Mouse (Mus musculus): ENCODE measurements around the gene Sarm1. TPM values are rescaled to one million over a fixed set of nuclear protein-coding genes. Genes with fewer than 3 reads are reported as not detected.

Gene Sarm1
- total and polyA plus RNA-seq, 3 experiments: 0.50 to 1.1 (median 0.55) TPM

DNA sequence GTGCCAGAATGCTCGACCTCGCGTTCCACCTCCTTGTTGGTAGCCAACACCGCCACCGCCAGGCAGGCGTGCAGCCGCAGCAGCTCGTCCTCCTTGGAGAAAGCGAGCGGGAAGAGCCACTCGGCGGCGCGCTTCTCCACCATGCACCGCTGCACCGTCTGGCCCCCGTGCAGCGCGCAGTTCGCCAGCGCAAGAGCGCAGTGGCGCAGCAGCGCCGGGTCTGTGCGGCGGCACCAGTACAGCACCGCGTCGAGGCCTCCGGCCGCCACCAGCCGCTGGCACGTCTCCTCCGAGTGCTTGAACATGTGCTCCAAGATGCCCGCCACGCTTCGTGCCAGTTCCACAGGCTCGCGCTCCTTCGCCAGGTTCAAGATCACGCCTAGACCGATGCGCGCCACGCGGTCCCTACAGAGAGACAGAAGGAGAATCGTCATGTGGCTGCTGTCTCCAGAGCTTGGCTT lies 6.7 kb downstream of the Sarm1 start:
- no peak for TF ChIP-seq MYC (IDR thresholded peaks at IDR 0.05; ENCODE audit: low read depth, low read length)
- no peak for TF ChIP-seq EP300 (IDR thresholded peaks at IDR 0.05; ENCODE audit: low read length)
- no peak for TF ChIP-seq ZKSCAN1 (IDR thresholded peaks at IDR 0.05; ENCODE audit: borderline replicate concordance, low read depth, low read length)
- TF ChIP-seq ELF1 (IDR thresholded peaks at IDR 0.05; ENCODE audit: low read depth, low read length): no peak
- no peak overlapping the region for H3K9ac ChIP-seq (ENCODE audit: insufficient read depth, low read depth)
- H3K79me2 ChIP-seq (replicated peaks; ENCODE audit: control insufficient read depth, extremely low read depth, insufficient read depth, poor library complexity, severe bottlenecking): no peaks in the 10 kb centered on the region
- no peaks in the 10 kb centered on the region for H3K9me3 ChIP-seq (replicated peaks; ENCODE audit: low read length)
- no peak overlapping the region for H3K4me2 ChIP-seq (ENCODE audit: insufficient read depth, low read depth, poor library complexity, severe bottlenecking)
- H3K36me3 ChIP-seq (replicated peaks in 1 of 2; ENCODE audit: control insufficient read depth in 1 of 2, insufficient read depth in 1 of 2, low read length in 1 of 2): no peaks in the 10 kb centered on the region
- H3K27me3 ChIP-seq (replicated peaks): peaks cover 18% of the 10 kb centered on the region
- H3K27ac ChIP-seq (ENCODE audit: insufficient read depth, low read depth): no peak overlapping the region
- H3K4me3 ChIP-seq (replicated peaks in 1 of 3; ENCODE audit: low read depth in 2 of 3, low read length in 2 of 3, poor library complexity in 1 of 3): no peak overlapping the region
- in situ Hi-C loops (cut with MboI; ENCODE audit: low pct_ligation_motif_present, low pct_unique_long_range_greater_than_20kb, low sequenced_read_pairs): no loop called here
- no peak for DNase-seq (ENCODE audit: extremely low read depth)
- H3K4me1 ChIP-seq (ENCODE audit: control insufficient read depth in 1 of 2, insufficient read depth in 2 of 2): peaks cover 0 to 4% of the 10 kb centered on the region in 2 experiments; a peak in 1 of 4 replicates
- dilution Hi-C loops (cut with MboI; ENCODE audit: extremely low pct_ligation_motif_present, extremely low pct_unique_long_range_greater_than_20kb, low sequenced_read_pairs): no loop called here

DNA sequence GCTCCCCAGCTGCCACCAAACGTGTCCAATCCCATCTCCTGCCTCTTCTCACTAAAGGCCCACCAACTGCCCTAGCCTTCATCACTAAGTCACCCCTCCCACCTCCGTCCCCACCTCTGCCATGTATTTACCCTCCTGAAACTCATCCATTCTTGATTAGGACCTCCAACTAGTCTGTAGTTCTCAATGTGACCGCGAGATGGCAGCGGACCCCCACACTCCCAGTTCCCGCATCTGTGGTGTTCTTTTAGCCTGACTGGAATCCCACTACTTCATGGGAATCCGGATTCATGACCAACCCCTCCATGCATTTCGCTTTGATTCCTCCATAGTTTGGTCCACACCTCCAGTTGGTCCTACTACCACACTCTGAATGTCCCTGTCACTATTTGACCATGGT lies 9.4 kb downstream of the Sarm1 start:
- in situ Hi-C loops (cut with MboI; ENCODE audit: low pct_ligation_motif_present, low pct_unique_long_range_greater_than_20kb, low sequenced_read_pairs) (no loop called here), dilution Hi-C loops (cut with MboI; ENCODE audit: extremely low pct_ligation_motif_present, extremely low pct_unique_long_range_greater_than_20kb, low sequenced_read_pairs) (no loop called here)
- H3K9me3 ChIP-seq (replicated peaks; ENCODE audit: low read length): no peaks in the 10 kb centered on the region
- peak; percentile 69 for DNase-seq (ENCODE audit: extremely low read depth)
- no peak overlapping the region for H3K4me3 ChIP-seq (replicated peaks in 1 of 3; ENCODE audit: low read depth in 2 of 3, low read length in 2 of 3, poor library complexity in 1 of 3)
- no peaks in the 10 kb centered on the region for H3K79me2 ChIP-seq (replicated peaks; ENCODE audit: control insufficient read depth, extremely low read depth, insufficient read depth, poor library complexity, severe bottlenecking)
- H3K36me3 ChIP-seq (replicated peaks in 1 of 2; ENCODE audit: control insufficient read depth in 1 of 2, insufficient read depth in 1 of 2, low read length in 1 of 2): no peaks in the 10 kb centered on the region
- H3K27ac ChIP-seq (ENCODE audit: insufficient read depth, low read depth): no peak overlapping the region
- H3K4me2 ChIP-seq (ENCODE audit: insufficient read depth, low read depth, poor library complexity, severe bottlenecking): no peak overlapping the region
- peaks cover 0 to 4% of the 10 kb centered on the region in 2 experiments; a peak in 1 of 4 replicates for H3K4me1 ChIP-seq (ENCODE audit: control insufficient read depth in 1 of 2, insufficient read depth in 2 of 2)
- H3K27me3 ChIP-seq (replicated peaks): no peaks in the 10 kb centered on the region
- no peak overlapping the region for H3K9ac ChIP-seq (ENCODE audit: insufficient read depth, low read depth)
- peak; percentile 57; the same call in 1 of the 2 replicates for TF ChIP-seq NELFE (IDR thresholded peaks at IDR 0.05; ENCODE audit: low read depth, low read length)
- TF ChIP-seq TCF12 (IDR thresholded peaks at IDR 0.05; ENCODE audit: low read depth, low read length): no peak
- 0 out of 2 replicates have a peak, but pooled peaks have one; percentile 26 for TF ChIP-seq MAZ (IDR thresholded peaks at IDR 0.05; ENCODE audit: low read depth, low read length)
- no peak for TF ChIP-seq ZNF384 (IDR thresholded peaks at IDR 0.05; ENCODE audit: low read depth, low read length)
- peak; percentile 96 for TF ChIP-seq RAD21 (IDR thresholded peaks at IDR 0.05; ENCODE audit: low read depth, low read length)
- TF ChIP-seq CTCF (conservative IDR thresholded peaks at IDR 0.05 in 1 of 2, IDR thresholded peaks at IDR 0.05 in 1 of 2; ENCODE audit: low read depth in 2 of 2, low read length in 2 of 2): peak; percentile 71 to 96
- TF ChIP-seq ZC3H11A (IDR thresholded peaks at IDR 0.05; ENCODE audit: low read depth, low read length): peak; percentile 56; the same call in 1 of the 2 replicates
- peak; percentile 85 for TF ChIP-seq SMC3 (IDR thresholded peaks at IDR 0.05; ENCODE audit: low read depth, low read length)
- TF ChIP-seq MYC (IDR thresholded peaks at IDR 0.05; ENCODE audit: low read depth, low read length): 0 out of 2 replicates have a peak, but pooled peaks have one; percentile 27
- no peak for TF ChIP-seq RCOR1 (conservative IDR thresholded peaks at IDR 0.05; ENCODE audit: low read depth, low read length)
- TF ChIP-seq IRF4 (IDR thresholded peaks at IDR 0.05; ENCODE audit: low read depth, low read length): peak; percentile 73; the same call in 1 of the 2 replicates
- no peak for TF ChIP-seq GABPA (IDR thresholded peaks at IDR 0.05; ENCODE audit: insufficient replicate concordance, low read depth, low read length)

Data from CH12.LX (cell line).